Mouse (Mus musculus) midbrain, embryonic 12.5 days (tissue): ENCODE data around the gene Lingo1. TPM values are rescaled to one million over a fixed set of nuclear protein-coding genes. Genes with fewer than 3 reads are reported as not detected.

Source experiments
- ATAC-seq: fragments of 200-750 bp; cut with Nextera tagmentation; 2 replicates; pipeline ENCODE4 v1.8.0; 2017; ENCODE audit warnings: low read depth, moderate TSS enrichment, moderate library complexity; ENCODE audit not compliant: low FRiP score
- H3K27ac ChIP-seq: fragments of 300-500 bp; sonication (generic); replicated peaks from 2 replicates; pipeline ENCODE4 v1.5.1; 2016; ENCODE audit warnings: mild to moderate bottlenecking
- H3K27me3 ChIP-seq: fragments of 300-500 bp; sonication (generic); 2 replicates; pipeline ENCODE4 v1.6.1; 2016; ENCODE audit warnings: mild to moderate bottlenecking
- H3K36me3 ChIP-seq: fragments of 300-500 bp; sonication (generic); 2 replicates; pipeline ENCODE4 v1.6.1; 2016
- H3K4me1 ChIP-seq: fragments of 300-500 bp; sonication (generic); 2 replicates; pipeline ENCODE4 v1.6.1; 2016
- H3K4me2 ChIP-seq: fragments of 300-500 bp; sonication (generic); replicated peaks from 2 replicates; pipeline ENCODE4 v1.6.1; 2016; ENCODE audit warnings: mild to moderate bottlenecking, moderate library complexity
- H3K4me3 ChIP-seq: fragments of 300-500 bp; sonication (generic); 2 replicates; pipeline ENCODE4 v1.5.1; 2016; ENCODE audit warnings: mild to moderate bottlenecking
- H3K9ac ChIP-seq: fragments of 300-500 bp; sonication (generic); replicated peaks from 2 replicates; pipeline ENCODE4 v1.6.1; 2016; ENCODE audit warnings: mild to moderate bottlenecking, moderate library complexity
- H3K9me3 ChIP-seq: fragments of 300-500 bp; sonication (generic); 2 replicates; pipeline ENCODE4 v1.6.1; 2016; ENCODE audit warnings: mild to moderate bottlenecking
- WGBS: fragments of 180-500 bp; shearing (Covaris S2); methylation state at CpG from one replicate; pipeline ENCODE4 v1.1.7; 2016; 5-methylcytosine and 5-hydroxymethylcytosine counted together
- polyA plus RNA-seq: library from polyadenylated mRNA; unstranded; fragments of >200 nt; fragmentation: Nextera tagmentation; extraction: Ambion mirVana; gene quantifications from 2 replicates; pipeline ENCODE4 v1.2.1, GENCODE M21; 2016

Gene Lingo1
- polyA plus RNA-seq, 1 experiment from 2014 or later: 19.6 TPM

DNA sequence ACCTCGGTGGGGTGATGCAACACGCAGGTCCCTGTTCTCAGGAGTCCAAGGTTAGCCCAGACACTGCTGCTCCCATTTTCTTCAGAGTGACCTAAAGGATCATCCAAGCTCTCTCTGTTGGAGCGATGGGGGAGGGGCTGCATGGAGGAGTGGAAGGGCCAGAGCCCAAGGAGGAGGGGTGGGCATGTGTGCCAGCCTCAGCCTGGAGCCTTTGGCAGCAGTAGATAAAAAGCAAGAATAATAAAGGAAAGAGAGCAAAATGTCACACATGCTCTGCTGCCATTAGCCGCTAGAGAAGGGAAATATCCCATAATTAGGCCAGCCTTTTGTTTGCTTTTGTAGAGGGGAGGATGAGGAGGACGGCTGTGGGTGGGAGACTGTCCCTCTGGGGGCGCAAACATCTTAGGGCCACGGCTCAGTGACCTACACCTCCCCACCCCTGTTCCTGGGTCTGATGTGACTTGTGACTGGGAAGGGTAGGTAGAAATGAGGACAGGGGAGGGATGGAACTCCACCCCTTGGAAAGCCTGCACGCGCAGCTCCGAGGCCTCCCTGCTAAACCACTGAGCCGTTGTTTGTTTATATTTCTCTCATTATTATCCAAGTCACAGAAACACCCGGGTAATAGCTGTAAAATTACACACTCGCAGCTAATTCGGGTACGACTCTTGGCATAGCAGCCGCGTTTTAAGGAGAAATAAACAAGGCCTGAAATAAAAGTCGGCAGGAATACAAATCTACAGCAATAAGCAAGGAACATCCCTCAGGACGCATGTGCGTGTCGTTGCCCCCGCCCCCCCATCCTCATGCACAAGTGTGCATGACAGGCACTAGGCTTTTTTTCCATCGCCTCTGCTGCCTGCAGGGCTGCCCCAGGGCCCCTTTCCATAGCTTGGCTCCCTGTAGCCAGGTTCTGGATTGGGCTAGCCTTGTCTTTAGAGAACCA lies 223.5 kb downstream of the Lingo1 start:
- Histone ChIP-seq H3K4me3 (no peak overlapping the region), H3K9me3 (no peaks in the 10 kb centered on the region), H3K27ac (0 out of 2 replicates have a peak overlapping the region, but pooled peaks have one; percentile 17), H3K36me3 (no peaks in the 10 kb centered on the region), H3K4me1 (peaks cover 10% of the 10 kb centered on the region; the same call in 1 of the 2 replicates), H3K27me3 (peaks cover 8% of the 10 kb centered on the region; the same call in 1 of the 2 replicates), H3K4me2 (no peak overlapping the region; the same call in 1 of the 2 replicates), H3K9ac (no peak overlapping the region)
- no peak for ATAC-seq
- 63% methylated on average over 23 of the region's 23 CpGs for WGBS

Other genes with a start within 250 kb of the Lingo1 start
- gene Odf3l1, start 68.2 kb upstream of the Lingo1 start, polyA plus RNA-seq: not detected in 2 replicates
- 3.5 and 4.0 TPM in 2 replicates for gene Cspg4, start 68.6 kb upstream of the Lingo1 start, polyA plus RNA-seq
- 7.7 and 7.8 TPM in 2 replicates for gene Snx33, start 131.9 kb upstream of the Lingo1 start, polyA plus RNA-seq
- 62.9 and 64.9 TPM in 2 replicates for gene Imp3, start 141.0 kb upstream of the Lingo1 start, polyA plus RNA-seq
- gene Snupn, start 154.4 kb upstream of the Lingo1 start, polyA plus RNA-seq: 28.4 TPM in 2 replicates
- gene Ptpn9, start 198.5 kb upstream of the Lingo1 start, polyA plus RNA-seq: 31.0 and 32.5 TPM in 2 replicates